Mouse (Mus musculus) CH12.LX (cell line): Measurements from ENCODE around the gene Itga6.

Source experiments
- MYC ChIP-seq: IDR thresholded peaks from 2 replicates; pipeline ENCODE4 v1.6.1; 2011; ENCODE audit warnings: low read depth, mild to moderate bottlenecking, improper control_type of control experiment, low read length
- POLR2A ChIP-seq: IDR thresholded peaks from 2 replicates; pipeline ENCODE4 v1.6.1; 2011; ENCODE audit warnings: low read depth, mild to moderate bottlenecking, improper control_type of control experiment, low read length

- no peak for TF ChIP-seq MYC
- TF ChIP-seq POLR2A, result no peak
These were observed 118.2 kb downstream of the Itga6 start for GRCm38 (mm10) chr2:71863531-71864173.
